Mouse (Mus musculus) midbrain, embryonic 13.5 days (tissue): ENCODE data around the gene Impg1. TPM values are rescaled to one million over a fixed set of nuclear protein-coding genes. Genes with fewer than 3 reads are reported as not detected.

Experiments
- ATAC-seq: fragments of 200-750 bp; cut with Nextera tagmentation; 2 replicates; pipeline ENCODE4 v1.8.0; 2017; ENCODE audit warnings: mild to moderate bottlenecking, moderate TSS enrichment, moderate library complexity
- H3K27ac ChIP-seq: fragments of 300-500 bp; sonication (generic); 2 replicates; pipeline ENCODE4 v1.5.1; 2015; ENCODE audit warnings: inconsistent platforms, mild to moderate bottlenecking, moderate library complexity
- H3K27me3 ChIP-seq: fragments of 300-500 bp; sonication (generic); 2 replicates; pipeline ENCODE4 v1.6.1; 2015; ENCODE audit warnings: mild to moderate bottlenecking, inconsistent platforms
- H3K36me3 ChIP-seq: fragments of 300-500 bp; sonication (generic); 2 replicates; pipeline ENCODE4 v1.6.1; 2015; ENCODE audit warnings: mild to moderate bottlenecking, inconsistent platforms
- H3K4me1 ChIP-seq: fragments of 300-500 bp; sonication (generic); replicated peaks from 2 replicates; pipeline ENCODE4 v1.6.1; 2015; ENCODE audit warnings: inconsistent platforms
- H3K4me2 ChIP-seq: fragments of 300-500 bp; sonication (generic); replicated peaks from 2 replicates; pipeline ENCODE4 v1.6.1; 2015; ENCODE audit warnings: moderate library complexity, mild to moderate bottlenecking, inconsistent platforms
- H3K4me3 ChIP-seq: fragments of 300-500 bp; sonication (generic); replicated peaks from 2 replicates; pipeline ENCODE4 v1.5.1; 2015; ENCODE audit warnings: mild to moderate bottlenecking, inconsistent platforms
- H3K9ac ChIP-seq: fragments of 300-500 bp; sonication (generic); replicated peaks from 2 replicates; pipeline ENCODE4 v1.6.1; 2015; ENCODE audit warnings: mild to moderate bottlenecking, inconsistent platforms
- H3K9me3 ChIP-seq: fragments of 300-500 bp; sonication (generic); 2 replicates; pipeline ENCODE4 v1.6.1; 2016; ENCODE audit warnings: mild to moderate bottlenecking, inconsistent platforms
- WGBS: fragments of 180-500 bp; shearing (Covaris S2); methylation state at CpG from one replicate; pipeline ENCODE4 v1.1.7; 2015; 5-methylcytosine and 5-hydroxymethylcytosine counted together
- polyA plus RNA-seq: library from polyadenylated mRNA; unstranded; fragments of >200 nt; fragmentation: Nextera tagmentation; extraction: Ambion mirVana; gene quantifications from 2 replicates; pipeline ENCODE4 v1.2.1, GENCODE M21; 2015

Gene Impg1
- polyA plus RNA-seq, 1 experiment from 2014 or later = not detected

DNA sequence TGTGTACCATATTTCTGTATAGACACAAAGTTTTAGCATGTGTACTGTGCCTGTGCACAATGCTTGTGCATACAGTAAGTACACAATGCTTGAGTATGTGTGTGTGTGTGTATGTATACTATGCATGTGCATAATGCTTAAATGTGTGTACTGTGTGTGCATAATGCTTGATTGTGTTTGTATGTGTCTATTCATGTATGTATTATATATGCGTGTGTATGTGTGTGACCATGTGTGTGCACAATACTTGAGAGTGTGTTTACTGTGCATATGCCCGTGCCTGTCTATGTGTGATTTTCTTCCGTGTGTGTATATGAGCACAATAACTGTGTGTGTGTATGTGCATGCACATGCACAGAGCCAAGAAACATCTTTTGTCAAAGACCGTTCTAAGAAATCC is 158.9 kb downstream of the Impg1 start:
- no peak overlapping the region; the same call in 1 of the 2 replicates for H3K9ac ChIP-seq
- peak overlapping the region; percentile 44 for H3K4me2 ChIP-seq
- H3K9me3 ChIP-seq = no peaks in the 10 kb centered on the region
- peak overlapping the region; percentile 20; the same call in 1 of the 2 replicates for H3K4me3 ChIP-seq
- peaks cover 7% of the 10 kb centered on the region for H3K4me1 ChIP-seq
- H3K36me3 ChIP-seq = no peaks in the 10 kb centered on the region
- H3K27me3 ChIP-seq = no peaks in the 10 kb centered on the region
- H3K27ac ChIP-seq = peak overlapping the region; percentile 68; the same call in 1 of the 2 replicates
- WGBS = 87% methylated on average over 4 of the region's 4 CpGs
- peak; percentile 81 for ATAC-seq

DNA sequence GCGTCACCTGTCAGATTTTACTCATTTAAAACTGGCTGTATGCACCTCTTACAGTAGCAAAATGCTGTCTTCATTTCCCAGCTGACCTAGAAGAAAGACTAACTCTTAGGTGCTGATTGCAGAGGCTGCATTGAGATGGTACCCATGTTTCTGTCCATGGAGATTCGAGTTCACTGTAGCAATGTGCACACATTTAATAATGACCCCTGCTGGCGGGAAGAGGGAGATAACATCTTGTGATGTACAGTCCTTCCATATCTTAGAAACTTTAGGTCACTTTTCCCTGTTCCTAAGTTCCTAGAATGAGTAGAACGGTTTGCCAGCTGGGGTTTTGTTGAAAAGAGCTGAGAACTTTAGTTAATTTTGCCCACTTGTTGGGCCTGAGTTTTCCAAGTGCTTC is 161.8 kb downstream of the Impg1 start:
- no peak overlapping the region for H3K27ac ChIP-seq
- no peak overlapping the region for H3K9ac ChIP-seq
- H3K4me2 ChIP-seq = no peak overlapping the region
- no peaks in the 10 kb centered on the region for H3K9me3 ChIP-seq
- no peak overlapping the region for H3K4me3 ChIP-seq
- no peaks in the 10 kb centered on the region for H3K27me3 ChIP-seq
- peaks cover 7% of the 10 kb centered on the region for H3K4me1 ChIP-seq
- ATAC-seq = no peak
- no peaks in the 10 kb centered on the region for H3K36me3 ChIP-seq
- 80% methylated on average over 4 of the region's 4 CpGs for WGBS

- H3K9me3 ChIP-seq = no peaks in the 10 kb centered on the region
- H3K4me3 ChIP-seq = no peak overlapping the region
- no peak overlapping the region for H3K27ac ChIP-seq
- no peak for ATAC-seq
- 92% methylated on average over 9 of the region's 9 CpGs for WGBS
- H3K9ac ChIP-seq = no peak overlapping the region
- H3K4me1 ChIP-seq = no peaks in the 10 kb centered on the region
- no peaks in the 10 kb centered on the region for H3K27me3 ChIP-seq
- no peak overlapping the region for H3K4me2 ChIP-seq
- no peaks in the 10 kb centered on the region for H3K36me3 ChIP-seq
Observed at GRCm38 (mm10) chr9:80299031-80299430, 166.2 kb downstream of the Impg1 start.

DNA sequence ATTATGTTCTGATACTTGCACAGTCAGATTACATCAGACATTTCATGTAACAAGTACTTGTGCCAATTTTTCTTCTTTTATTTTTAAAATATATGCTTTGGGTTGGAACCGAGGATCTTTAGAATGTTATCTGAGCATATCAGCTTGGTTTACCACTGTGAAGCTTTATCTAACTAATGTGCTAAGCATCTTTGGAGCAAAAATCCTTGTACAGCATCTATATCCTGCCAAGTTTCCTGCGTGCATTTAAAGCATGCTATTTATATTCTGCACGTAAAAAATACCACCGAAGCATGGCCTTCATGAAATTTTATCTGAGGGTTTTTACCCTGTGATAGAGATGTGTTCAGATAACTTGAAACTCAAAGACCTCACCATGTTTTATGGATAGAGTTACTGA is 169.2 kb downstream of the Impg1 start:
- Histone ChIP-seq H3K9ac (no peak overlapping the region), H3K27me3 (no peaks in the 10 kb centered on the region), H3K4me2 (no peak overlapping the region), H3K9me3 (no peaks in the 10 kb centered on the region), H3K4me1 (no peaks in the 10 kb centered on the region), H3K27ac (no peak overlapping the region), H3K36me3 (peaks cover 5% of the 10 kb centered on the region), H3K4me3 (no peak overlapping the region)
- 85% methylated on average over 4 of the region's 4 CpGs for WGBS
- no peak for ATAC-seq

DNA sequence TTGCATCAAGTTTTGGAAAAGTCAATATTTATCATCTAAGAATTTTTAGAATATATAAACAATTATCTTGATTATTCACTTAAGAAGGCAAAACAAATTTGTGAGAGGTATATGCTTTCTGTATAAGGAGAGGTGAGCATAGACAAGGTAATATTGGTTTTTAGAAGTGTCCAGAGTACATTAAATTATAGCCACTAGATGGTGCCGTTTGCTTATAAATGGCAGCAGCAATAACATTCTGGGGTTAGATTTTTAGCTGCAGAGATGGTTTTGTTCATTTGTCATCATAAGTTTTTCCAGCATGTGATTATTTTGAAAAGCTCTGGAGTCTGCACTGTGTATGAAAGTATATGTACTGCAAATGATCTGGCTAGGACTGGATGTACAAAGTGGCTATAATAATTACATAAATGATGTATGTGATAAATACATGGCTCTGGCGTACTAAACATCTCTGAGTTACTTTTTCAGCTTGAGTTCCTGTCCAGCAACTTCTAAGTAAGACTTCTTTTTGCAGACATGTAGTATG is 172.2 kb downstream of the Impg1 start:
- Histone ChIP-seq H3K4me1 (no peaks in the 10 kb centered on the region), H3K36me3 (peaks cover 11% of the 10 kb centered on the region), H3K9ac (no peak overlapping the region), H3K4me3 (no peak overlapping the region), H3K27me3 (no peaks in the 10 kb centered on the region), H3K27ac (no peak overlapping the region), H3K9me3 (no peaks in the 10 kb centered on the region), H3K4me2 (no peak overlapping the region)
- WGBS = 56% methylated on average over 2 of the region's 2 CpGs
- peak; percentile 53; the same call in 1 of the 2 replicates for ATAC-seq

DNA sequence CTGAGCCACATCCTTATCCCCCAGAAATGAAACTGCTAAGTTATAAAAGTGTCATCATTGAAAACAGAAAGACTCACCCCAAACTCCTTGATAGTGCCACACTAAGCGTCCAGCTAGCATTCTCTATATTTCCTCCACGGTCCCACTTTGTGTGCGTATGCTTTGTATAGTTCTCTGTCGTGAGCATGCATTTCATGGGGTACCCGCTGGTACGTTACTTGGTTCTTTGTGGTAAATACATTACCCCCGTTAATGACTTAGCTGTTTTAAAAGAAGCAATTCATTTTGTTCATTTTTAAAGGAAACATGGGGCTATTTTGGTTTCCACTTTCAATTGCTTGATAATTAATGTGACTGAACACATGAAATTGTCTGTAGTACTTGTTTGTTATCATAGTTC is 178.4 kb downstream of the Impg1 start:
- Histone ChIP-seq H3K4me2 (no peak overlapping the region), H3K36me3 (peaks cover 11% of the 10 kb centered on the region), H3K9me3 (no peaks in the 10 kb centered on the region), H3K4me1 (no peaks in the 10 kb centered on the region), H3K27ac (no peak overlapping the region), H3K4me3 (no peak overlapping the region), H3K27me3 (no peaks in the 10 kb centered on the region), H3K9ac (no peak overlapping the region)
- ATAC-seq = no peak
- WGBS = 92% methylated on average over 7 of the region's 7 CpGs

- no peak overlapping the region for H3K4me3 ChIP-seq
- no peaks in the 10 kb centered on the region for H3K9me3 ChIP-seq
- ATAC-seq = no peak
- 88% methylated on average over 2 of the region's 2 CpGs for WGBS
- no peak overlapping the region for H3K9ac ChIP-seq
- peaks cover 5% of the 10 kb centered on the region for H3K36me3 ChIP-seq
- H3K27me3 ChIP-seq = no peaks in the 10 kb centered on the region
- no peaks in the 10 kb centered on the region for H3K4me1 ChIP-seq
- H3K4me2 ChIP-seq = no peak overlapping the region
- H3K27ac ChIP-seq = no peak overlapping the region
Observed at GRCm38 (mm10) chr9:80284539-80285174, 180.6 kb downstream of the Impg1 start.

- WGBS = 93% methylated on average over 3 of the region's 3 CpGs
- H3K36me3 ChIP-seq = peaks cover 5% of the 10 kb centered on the region; the same call in 1 of the 2 replicates
- no peaks in the 10 kb centered on the region for H3K9me3 ChIP-seq
- ATAC-seq = no peak
- H3K4me1 ChIP-seq = no peaks in the 10 kb centered on the region
- H3K27me3 ChIP-seq = no peaks in the 10 kb centered on the region
- H3K4me3 ChIP-seq = no peak overlapping the region
- no peak overlapping the region for H3K27ac ChIP-seq
- H3K9ac ChIP-seq = no peak overlapping the region
- H3K4me2 ChIP-seq = no peak overlapping the region
Observed at GRCm38 (mm10) chr9:80282426-80282825, 182.9 kb downstream of the Impg1 start.

DNA sequence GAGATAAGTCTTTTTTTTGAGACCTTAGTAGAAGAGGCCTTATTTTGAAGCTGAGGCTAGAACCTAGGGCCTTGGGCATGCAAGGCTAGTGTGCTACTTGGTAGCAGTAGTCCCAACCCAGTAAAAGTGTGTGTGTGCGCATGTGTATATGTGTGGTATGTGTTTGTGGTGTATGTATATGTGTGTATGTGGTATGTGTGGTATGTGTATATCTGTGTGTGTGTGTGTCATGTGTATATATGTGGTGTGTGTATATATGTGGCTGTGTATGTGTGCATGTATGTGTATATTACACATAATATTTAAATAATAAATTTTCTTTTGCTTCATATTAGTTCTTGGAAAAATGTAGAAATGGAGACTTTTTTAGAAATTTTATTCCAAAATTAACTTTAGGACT is 184.6 kb downstream of the Impg1 start:
- no peak overlapping the region for H3K4me3 ChIP-seq
- no peak overlapping the region for H3K4me2 ChIP-seq
- H3K9ac ChIP-seq = no peak overlapping the region
- H3K27ac ChIP-seq = no peak overlapping the region
- no peak for ATAC-seq
- 92% methylated on average over 1 of the region's 1 CpGs for WGBS
- peaks cover 5% of the 10 kb centered on the region; the same call in 1 of the 2 replicates for H3K36me3 ChIP-seq
- H3K4me1 ChIP-seq = 0 out of 2 replicates have a peak, but pooled peaks cover 3% of the 10 kb centered on the region
- H3K9me3 ChIP-seq = no peaks in the 10 kb centered on the region
- H3K27me3 ChIP-seq = no peaks in the 10 kb centered on the region

DNA sequence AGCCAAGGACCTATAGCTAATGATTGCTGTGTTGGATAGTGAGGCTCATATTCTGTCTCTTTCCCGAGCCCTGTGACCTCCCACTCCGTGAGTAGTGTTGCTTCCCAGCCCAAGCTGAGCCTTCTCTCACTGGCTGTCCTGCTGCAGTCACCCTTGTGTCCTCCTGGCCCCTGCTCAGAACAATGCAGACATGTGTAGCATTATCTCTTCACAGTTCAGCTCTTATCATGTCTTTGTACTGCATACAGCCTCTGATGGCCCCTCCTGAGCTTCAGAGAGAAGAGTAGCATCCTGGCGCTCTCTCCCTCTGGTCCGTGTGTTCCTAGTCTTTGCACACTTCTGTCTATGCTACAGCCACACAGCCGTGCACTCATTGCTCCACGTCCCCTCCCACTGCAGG is 187.5 kb downstream of the Impg1 start:
- no peak overlapping the region for H3K27ac ChIP-seq
- peaks cover 2% of the 10 kb centered on the region; the same call in 1 of the 2 replicates for H3K9me3 ChIP-seq
- no peak overlapping the region for H3K4me3 ChIP-seq
- WGBS = 65% methylated on average over 6 of the region's 6 CpGs
- 0 out of 2 replicates have a peak, but pooled peaks have one; percentile 37 for ATAC-seq
- H3K4me1 ChIP-seq = 0 out of 2 replicates have a peak, but pooled peaks cover 4% of the 10 kb centered on the region
- no peaks in the 10 kb centered on the region for H3K27me3 ChIP-seq
- no peaks in the 10 kb centered on the region for H3K36me3 ChIP-seq
- no peak overlapping the region for H3K4me2 ChIP-seq
- no peak overlapping the region for H3K9ac ChIP-seq

GRCm38 (mm10) chr9:80277157-80277556 is 188.1 kb downstream of the Impg1 start:
- Histone ChIP-seq H3K4me2 (no peak overlapping the region), H3K4me3 (no peak overlapping the region), H3K4me1 (0 out of 2 replicates have a peak, but pooled peaks cover 9% of the 10 kb centered on the region), H3K36me3 (no peaks in the 10 kb centered on the region), H3K27me3 (no peaks in the 10 kb centered on the region), H3K27ac (no peak overlapping the region), H3K9me3 (peaks cover 2% of the 10 kb centered on the region; the same call in 1 of the 2 replicates), H3K9ac (no peak overlapping the region)
- WGBS = 38% methylated on average over 2 of the region's 2 CpGs
- peak; percentile 43; the same call in 1 of the 2 replicates for ATAC-seq

DNA sequence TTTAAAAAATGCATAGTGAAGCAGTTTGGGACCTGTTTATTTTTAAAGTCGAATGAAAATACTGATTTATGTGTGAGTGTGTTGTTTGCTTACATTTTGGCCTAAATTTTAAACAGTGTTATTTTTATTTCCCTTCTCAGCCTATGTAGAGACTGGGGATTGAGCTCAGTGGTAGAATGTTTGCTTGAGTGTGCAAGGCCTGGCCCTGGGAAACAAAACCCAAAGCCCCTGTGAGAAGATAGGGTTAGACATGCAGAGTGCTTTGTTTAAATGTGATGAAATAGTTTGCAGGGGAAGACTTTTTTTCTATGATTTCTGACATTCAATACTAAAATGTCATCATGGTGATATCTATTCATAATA is 189.5 kb downstream of the Impg1 start:
- H3K4me1 ChIP-seq = 0 out of 2 replicates have a peak, but pooled peaks cover 9% of the 10 kb centered on the region
- H3K9me3 ChIP-seq = peaks cover 2% of the 10 kb centered on the region; the same call in 1 of the 2 replicates
- WGBS = 92% methylated on average over 1 of the region's 1 CpGs
- no peak overlapping the region for H3K4me2 ChIP-seq
- H3K36me3 ChIP-seq = no peaks in the 10 kb centered on the region
- no peak for ATAC-seq
- H3K27me3 ChIP-seq = no peaks in the 10 kb centered on the region
- no peak overlapping the region for H3K9ac ChIP-seq
- no peak overlapping the region for H3K27ac ChIP-seq
- H3K4me3 ChIP-seq = no peak overlapping the region
